Mouse (Mus musculus): ENCODE measurements around the gene Slc22a18.

GRCm38 (mm10) chr7:143489735-143490134, 16.2 kb downstream of the Slc22a18 start:
- TF ChIP-seq CTCF (IDR thresholded peaks at IDR 0.05; ENCODE audit: low read depth, low read length) (no peak), POLR2A (IDR thresholded peaks at IDR 0.05; ENCODE audit: extremely low read depth, insufficient read depth, low read length) (no peak)

Data from liver, adult 2 months (tissue).